Mouse (Mus musculus) macrophage (primary cell): ENCODE measurements around the gene Ppp2r2d. TPM values are rescaled to one million over a fixed set of nuclear protein-coding genes. Genes with fewer than 3 reads are reported as not detected.

Source experiments
- H3K27ac ChIP-seq: fragments of 350-480 bp; formaldehyde crosslinking; 2 replicates; pipeline ENCODE4 v1.9.0; 2021
- H3K36me3 ChIP-seq: fragments of 350-480 bp; formaldehyde crosslinking; 2 replicates; pipeline ENCODE4 v1.9.0; 2021; ENCODE audit errors: inconsistent target
- H3K4me3 ChIP-seq: fragments of 350-480 bp; formaldehyde crosslinking; 2 replicates; pipeline ENCODE4 v1.9.0; 2021; ENCODE audit errors: inconsistent target
- H3K79me2 ChIP-seq: fragments of 350-480 bp; formaldehyde crosslinking; 2 replicates; pipeline ENCODE4 v1.9.0; 2021; ENCODE audit errors: inconsistent target
- WGBS: methylation state at CpG from one replicate; pipeline ENCODE4 v1.1.7; 2026; ENCODE audit warnings: inconsistent platforms; ENCODE audit not compliant: missing documents; 5-methylcytosine and 5-hydroxymethylcytosine counted together
- polyA plus RNA-seq: library from polyadenylated mRNA; stranded (reverse); fragments of 250-400 nt; gene quantifications from 3 replicates; pipeline ENCODE4 v1.2.4, GENCODE M21; 2018; ENCODE audit warnings: inconsistent platforms
- total RNA-seq, 78 experiments: library from RNA; depleted of rRNA; stranded (reverse); fragments of 250-400 nt; gene quantifications; 1 replicate in 9 of 78; 2 replicates in 24 of 78; 3 replicates in 43 of 78; 4 replicates in 2 of 78; pipeline ENCODE4 v1.2.4; 2018; ENCODE audit warnings: inconsistent platforms in 56 of 78

Gene Ppp2r2d
- 10 to 100 TPM; 27.8 to 60.9 (median 36.5) TPM for total RNA-seq (2018; cell fraction: chromatin; rRNA removed)
- total RNA-seq (2018; cell fraction: cytosol; rRNA removed): 10 to 100 TPM; 19.9 to 30.6 (median 22.0) TPM
- 10 to 100 TPM; 27.4 to 65.3 (median 38.7) TPM for total RNA-seq (2018; cell fraction: nucleus; rRNA removed)
- 21.1 to 36.7 TPM (median 24.8 TPM) in 3 replicates for polyA plus RNA-seq

- WGBS: 2% methylated on average over 51 of the region's 51 CpGs
- H3K36me3 ChIP-seq: no peaks in the 10 kb centered on the region
- peak within 1 kb of the TSS; percentile 76 for H3K4me3 ChIP-seq
- peak within 1 kb of the TSS; percentile 68 for H3K27ac ChIP-seq
- H3K79me2 ChIP-seq: peaks cover 60% of the 10 kb centered on the region
Observed at GRCm38 (mm10) chr7:138845544-138846391, at the start of gene Ppp2r2d, which contains the start of gene Mapk1ip1. Gene Ppp2r2d (plus strand): TSS chr7:138846079. Gene Mapk1ip1 (minus strand): TSS chr7:138846273.

- H3K79me2 ChIP-seq: no peaks in the 10 kb centered on the region
- no peaks in the 10 kb centered on the region for H3K36me3 ChIP-seq
- no peak overlapping the region for H3K27ac ChIP-seq
- no peak overlapping the region for H3K4me3 ChIP-seq
- WGBS: 19% methylated on average over 4 of the region's 4 CpGs
Observed at GRCm38 (mm10) chr7:138803386-138803785, 42.5 kb upstream of the Ppp2r2d start.

GRCm38 (mm10) chr7:138807146-138807545, 38.7 kb upstream of the Ppp2r2d start:
- H3K36me3 ChIP-seq: no peaks in the 10 kb centered on the region
- no peak overlapping the region for H3K4me3 ChIP-seq
- no peak overlapping the region for H3K27ac ChIP-seq
- H3K79me2 ChIP-seq: no peaks in the 10 kb centered on the region
- WGBS: 89% methylated on average over 3 of the region's 3 CpGs

GRCm38 (mm10) chr7:138813213-138813875, 32.5 kb upstream of the Ppp2r2d start:
- no peak overlapping the region for H3K27ac ChIP-seq
- H3K4me3 ChIP-seq: no peak overlapping the region
- no peaks in the 10 kb centered on the region for H3K36me3 ChIP-seq
- no peaks in the 10 kb centered on the region for H3K79me2 ChIP-seq
- 88% methylated on average over 11 of the region's 11 CpGs for WGBS

- Histone ChIP-seq H3K36me3 (no peaks in the 10 kb centered on the region), H3K79me2 (no peaks in the 10 kb centered on the region), H3K27ac (no peak overlapping the region), H3K4me3 (no peak overlapping the region)
- WGBS: 63% methylated on average over 4 of the region's 4 CpGs
Observed at GRCm38 (mm10) chr7:138818314-138818713, 27.6 kb upstream of the Ppp2r2d start.

GRCm38 (mm10) chr7:138824423-138824822, 21.5 kb upstream of the Ppp2r2d start:
- WGBS: 79% methylated on average over 6 of the region's 6 CpGs
- Histone ChIP-seq H3K36me3 (no peaks in the 10 kb centered on the region), H3K27ac (no peak overlapping the region), H3K4me3 (no peak overlapping the region), H3K79me2 (no peaks in the 10 kb centered on the region)

- 62% methylated on average over 19 of the region's 19 CpGs for WGBS
- no peak overlapping the region for H3K27ac ChIP-seq
- no peaks in the 10 kb centered on the region for H3K79me2 ChIP-seq
- no peaks in the 10 kb centered on the region for H3K36me3 ChIP-seq
- no peak overlapping the region for H3K4me3 ChIP-seq
Observed at GRCm38 (mm10) chr7:138824995-138825756, 20.7 kb upstream of the Ppp2r2d start.

- WGBS: 21% methylated on average over 11 of the region's 11 CpGs
- Histone ChIP-seq H3K79me2 (no peaks in the 10 kb centered on the region), H3K36me3 (no peaks in the 10 kb centered on the region), H3K4me3 (no peak overlapping the region), H3K27ac (no peak overlapping the region)
Observed at GRCm38 (mm10) chr7:138827812-138828211, 18.1 kb upstream of the Ppp2r2d start.

- Histone ChIP-seq H3K36me3 (peaks cover 12% of the 10 kb centered on the region; the same call in 1 of the 2 replicates), H3K79me2 (no peaks in the 10 kb centered on the region), H3K4me3 (no peak overlapping the region), H3K27ac (no peak overlapping the region)
- 80% methylated on average over 3 of the region's 3 CpGs for WGBS
Observed at GRCm38 (mm10) chr7:138835028-138835427, 10.9 kb upstream of the Ppp2r2d start.

GRCm38 (mm10) chr7:138840594-138841021, 5.3 kb upstream of the Ppp2r2d start:
- Histone ChIP-seq H3K36me3 (peaks cover 12% of the 10 kb centered on the region; the same call in 1 of the 2 replicates), H3K4me3 (no peak overlapping the region), H3K27ac (no peak overlapping the region), H3K79me2 (peaks cover 19% of the 10 kb centered on the region; the same call in 1 of the 2 replicates)
- 72% methylated on average over 4 of the region's 4 CpGs for WGBS

GRCm38 (mm10) chr7:138841436-138842151, 4.3 kb upstream of the Ppp2r2d start:
- Histone ChIP-seq H3K27ac (no peak overlapping the region), H3K79me2 (peaks cover 19% of the 10 kb centered on the region; the same call in 1 of the 2 replicates), H3K36me3 (peaks cover 2% of the 10 kb centered on the region; the same call in 1 of the 2 replicates), H3K4me3 (no peak overlapping the region)
- WGBS: 79% methylated on average over 3 of the region's 3 CpGs

- 96% methylated on average over 4 of the region's 4 CpGs for WGBS
- H3K79me2 ChIP-seq: peaks cover 37% of the 10 kb centered on the region
- H3K4me3 ChIP-seq: no peak overlapping the region
- H3K27ac ChIP-seq: no peak overlapping the region
- no peaks in the 10 kb centered on the region for H3K36me3 ChIP-seq
Observed at GRCm38 (mm10) chr7:138843421-138843820, 2.5 kb upstream of the Ppp2r2d start.

GRCm38 (mm10) chr7:138845111-138845510, 768 bp upstream of the Ppp2r2d start:
- Histone ChIP-seq H3K36me3 (no peaks in the 10 kb centered on the region), H3K27ac (peak overlapping the region; percentile 68; the same call in 1 of the 2 replicates), H3K4me3 (peak overlapping the region; percentile 76), H3K79me2 (peaks cover 54% of the 10 kb centered on the region)
- WGBS: 44% methylated on average over 8 of the region's 8 CpGs
